Mouse (Mus musculus) heart, adult 11 months (tissue): Measurements from ENCODE around the gene Lrrc3c.
"Not testable (repeated sequence)": the region's sequence is repeated elsewhere in the genome, so short reads cannot be mapped to it uniquely, and the experiment has no call there.

Experiments used
- DNase-seq: peaks from one replicate; pipeline ENCODE4 v3.0.0; 2022

Lrrc3c gene

GRCm38 (mm10) chr11:98586892-98587563 is 11.1 kb upstream of the Lrrc3c start, which contains the start of gene Ormdl3:
Ormdl3 (minus strand) TSS chr11:98587368.
- DNase-seq, result peak; percentile 100

- peak; percentile 99 for DNase-seq
Measured at GRCm38 (mm10) chr11:98587684-98588546, 10.2 kb upstream of the Lrrc3c start.

- peak; percentile 92 for DNase-seq
Measured at GRCm38 (mm10) chr11:98588833-98589281, 9.2 kb upstream of the Lrrc3c start.

- DNase-seq, result no peak
Measured at GRCm38 (mm10) chr11:98589306-98589705, 8.8 kb upstream of the Lrrc3c start.

- peak; percentile 79 for DNase-seq
Measured at GRCm38 (mm10) chr11:98590548-98591445, 7.3 kb upstream of the Lrrc3c start.

GRCm38 (mm10) chr11:98595021-98595420 is 3.1 kb upstream of the Lrrc3c start:
- peak; percentile 44 for DNase-seq

GRCm38 (mm10) chr11:98595473-98595872 is 2.6 kb upstream of the Lrrc3c start:
- peak; percentile 52 for DNase-seq

GRCm38 (mm10) chr11:98595955-98596354 is 2.1 kb upstream of the Lrrc3c start:
- no peak for DNase-seq

GRCm38 (mm10) chr11:98597363-98597762 is 728 bp upstream of the Lrrc3c start:
- DNase-seq, result peak; percentile 92

- DNase-seq, result peak; percentile 87
Measured at GRCm38 (mm10) chr11:98598851-98599290, 780 bp downstream of the Lrrc3c start.

- DNase-seq, result peak; percentile 91
Measured at GRCm38 (mm10) chr11:98599291-98599690, 1.2 kb downstream of the Lrrc3c start.

GRCm38 (mm10) chr11:98602090-98602690 is 4.1 kb downstream of the Lrrc3c start:
- peak; percentile 76 for DNase-seq

GRCm38 (mm10) chr11:98603953-98604352 is 5.9 kb downstream of the Lrrc3c start:
- DNase-seq, result peak; percentile 33

GRCm38 (mm10) chr11:98604911-98605310 is 6.8 kb downstream of the Lrrc3c start:
- DNase-seq, result peak; percentile 79

GRCm38 (mm10) chr11:98606763-98607162 is 8.7 kb downstream of the Lrrc3c start:
- peak; percentile 73 for DNase-seq

GRCm38 (mm10) chr11:98620791-98621190 is 22.7 kb downstream of the Lrrc3c start:
- peak; percentile 78 for DNase-seq

- DNase-seq, result not testable (repeated sequence)
Measured at GRCm38 (mm10) chr11:98623981-98624380, 25.9 kb downstream of the Lrrc3c start.

GRCm38 (mm10) chr11:98624381-98624780 is 26.3 kb downstream of the Lrrc3c start:
- DNase-seq, result not testable (repeated sequence)

GRCm38 (mm10) chr11:98625611-98626410 is 27.7 kb downstream of the Lrrc3c start, which contains the start of the genes Gm12355 and Gsdma3:
Gm12355 (minus strand) TSS chr11:98625661.
Gsdma3 (plus strand) TSS chr11:98626360.
- DNase-seq, result peak; percentile 71

- peak; percentile 70 for DNase-seq
Measured at GRCm38 (mm10) chr11:98628706-98629105, 30.6 kb downstream of the Lrrc3c start.

GRCm38 (mm10) chr11:98630646-98631045 is 32.6 kb downstream of the Lrrc3c start:
- no peak for DNase-seq
